Mouse (Mus musculus) G1E (cell line): Measurements from ENCODE around the gene Prlh. TPM values are rescaled to one million over a fixed set of nuclear protein-coding genes. Genes with fewer than 3 reads are reported as not detected.

Experiments used
- ATAC-seq: 2 replicates; pipeline ENCODE4 v1.8.0; 2016; ENCODE audit warnings: mild to moderate bottlenecking; ENCODE audit not compliant: insufficient number of reproducible peaks, poor library complexity, low FRiP score, severe bottlenecking; ENCODE audit errors: extremely low read depth
- DNase-seq: peaks from one replicate; pipeline ENCODE4 v3.0.0; 2012; ENCODE audit warnings: low spot score
- H3K27me3 ChIP-seq: 2 replicates; pipeline ENCODE4 v1.6.1; 2012; ENCODE audit warnings: mild to moderate bottlenecking, low read length, inconsistent platforms; ENCODE audit not compliant: insufficient read depth
- H3K36me3 ChIP-seq: replicated peaks from 2 replicates; pipeline ENCODE3; 2012; ENCODE audit warnings: mild to moderate bottlenecking, inconsistent platforms
- H3K4me1 ChIP-seq: 2 replicates; pipeline ENCODE4 v1.6.1; 2012; ENCODE audit warnings: low read depth, low read length, inconsistent platforms, mixed read lengths; ENCODE audit not compliant: insufficient read depth
- H3K4me3 ChIP-seq: 2 replicates; pipeline ENCODE4 v1.5.1; 2012; ENCODE audit warnings: low read depth, mild to moderate bottlenecking, inconsistent platforms, low read length, moderate library complexity, mixed read lengths
- H3K9me3 ChIP-seq: replicated peaks from 2 replicates; pipeline ENCODE4 v1.6.1; 2012; ENCODE audit warnings: inconsistent platforms
- CTCF ChIP-seq: IDR thresholded peaks from 2 replicates; pipeline ENCODE4 v1.5.1; 2012; ENCODE audit warnings: low read depth, low read length, inconsistent platforms, mixed read lengths
- GATA1 ChIP-seq: IDR thresholded peaks from 2 replicates; pipeline ENCODE4 v1.6.1; 2012; ENCODE audit warnings: borderline replicate concordance, low read length, inconsistent platforms, mixed read lengths
- GATA2 ChIP-seq: IDR thresholded peaks from 2 replicates; pipeline ENCODE4 v1.6.1; 2012; ENCODE audit warnings: low read depth, low read length, inconsistent platforms, borderline replicate concordance
- POLR2AphosphoS5 ChIP-seq: IDR thresholded peaks from 2 replicates; pipeline ENCODE4 v1.6.1; 2012; ENCODE audit warnings: low read depth, low read length, inconsistent platforms; ENCODE audit not compliant: insufficient replicate concordance
- TAL1 ChIP-seq: conservative IDR thresholded peaks from 2 replicates; pipeline ENCODE4 v1.6.1; 2012; ENCODE audit warnings: low read depth, low read length, inconsistent platforms, mixed read lengths
- polyA plus RNA-seq: library from polyadenylated mRNA; stranded (reverse); fragments of >175 nt; gene quantifications from 2 replicates; pipeline ENCODE4 v1.2.3, GENCODE M21; 2012
- total RNA-seq, 2 experiments: library from RNA; stranded (forward) in 1 of 2; stranded (reverse) in 1 of 2; fragments of 200-1000 nt in 1 of 2; fragments of >200 nt in 1 of 2; fragmentation: Nextera tagmentation in 1 of 2; gene quantifications; 2 replicates each; pipeline ENCODE4 v1.2.3; 2014 to 2017

Gene Prlh
- total and polyA plus RNA-seq, 3 experiments = not detected

DNA sequence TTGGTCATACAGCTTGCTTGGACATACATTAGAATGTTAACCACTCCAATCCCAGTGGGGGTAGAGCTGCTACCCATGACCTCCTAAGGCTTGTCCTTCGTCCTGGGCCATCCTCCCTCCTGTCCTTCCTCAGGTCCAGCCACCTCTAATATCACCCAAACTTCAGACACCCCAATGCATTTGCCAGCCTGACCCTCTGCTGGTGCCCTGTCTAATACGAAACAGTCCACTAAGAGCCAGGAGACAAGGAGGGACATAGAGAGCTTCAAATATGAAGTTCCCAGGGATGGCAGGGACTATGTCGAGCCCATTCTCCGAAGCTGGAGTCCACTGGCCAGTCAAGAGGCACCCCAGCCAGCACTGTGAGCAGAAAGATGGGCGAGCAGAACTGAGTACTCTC lies 44.7 kb downstream of the Prlh start:
- no peaks in the 10 kb centered on the region for H3K27me3 ChIP-seq
- no peak for ATAC-seq
- H3K4me1 ChIP-seq = no peaks in the 10 kb centered on the region
- H3K36me3 ChIP-seq = no peaks in the 10 kb centered on the region
- H3K4me3 ChIP-seq = no peak overlapping the region
- H3K9me3 ChIP-seq = peaks cover 65% of the 10 kb centered on the region
- no peak for TF ChIP-seq CTCF
- no peak for DNase-seq

DNA sequence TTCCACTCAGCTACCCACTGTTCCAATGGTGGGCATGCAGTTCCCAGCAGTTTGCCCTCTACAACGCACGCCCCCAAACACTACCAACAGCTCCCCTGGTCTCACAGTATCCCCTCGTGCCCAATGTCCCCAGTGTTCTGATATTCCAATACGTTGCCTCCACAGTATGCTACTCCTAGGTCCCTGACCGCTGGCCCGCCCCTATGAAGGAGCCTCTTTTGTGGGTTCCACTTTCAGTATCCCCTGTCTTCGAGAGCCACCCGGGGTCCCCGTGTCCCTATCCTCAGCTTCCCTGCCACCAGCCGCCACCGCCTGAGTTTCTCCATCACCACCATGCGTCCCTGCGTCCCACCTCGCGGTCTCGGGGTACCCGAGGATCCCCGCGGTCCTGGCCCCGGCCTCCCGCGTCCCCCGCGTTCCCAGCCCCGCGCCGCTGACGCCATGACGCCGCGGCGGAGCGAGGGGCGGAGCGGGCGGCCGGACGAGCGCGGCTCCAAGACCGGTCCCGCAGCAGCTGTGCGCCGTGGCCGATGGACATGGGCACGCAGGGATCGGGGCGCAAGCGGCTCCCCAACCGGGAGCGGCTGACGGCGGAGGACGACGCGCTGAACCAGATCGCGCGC lies 45.5 kb downstream of the Prlh start, which contains the start of gene Lrrfip1:
Gene Lrrfip1 (plus strand): TSS at position 470 of the 623 bp plus-strand sequence.
- DNase-seq (no peak), ATAC-seq (no peak)
- no peaks in the 10 kb centered on the region for H3K4me1 ChIP-seq
- H3K9me3 ChIP-seq = peaks cover 73% of the 10 kb centered on the region
- H3K27me3 ChIP-seq = no peaks in the 10 kb centered on the region
- peak within 1 kb of the TSS; percentile 40; the same call in 1 of the 2 replicates for H3K4me3 ChIP-seq
- no peaks in the 10 kb centered on the region for H3K36me3 ChIP-seq
- TF ChIP-seq TAL1 = no peak
- TF ChIP-seq GATA2 = no peak
- no peak for TF ChIP-seq CTCF

DNA sequence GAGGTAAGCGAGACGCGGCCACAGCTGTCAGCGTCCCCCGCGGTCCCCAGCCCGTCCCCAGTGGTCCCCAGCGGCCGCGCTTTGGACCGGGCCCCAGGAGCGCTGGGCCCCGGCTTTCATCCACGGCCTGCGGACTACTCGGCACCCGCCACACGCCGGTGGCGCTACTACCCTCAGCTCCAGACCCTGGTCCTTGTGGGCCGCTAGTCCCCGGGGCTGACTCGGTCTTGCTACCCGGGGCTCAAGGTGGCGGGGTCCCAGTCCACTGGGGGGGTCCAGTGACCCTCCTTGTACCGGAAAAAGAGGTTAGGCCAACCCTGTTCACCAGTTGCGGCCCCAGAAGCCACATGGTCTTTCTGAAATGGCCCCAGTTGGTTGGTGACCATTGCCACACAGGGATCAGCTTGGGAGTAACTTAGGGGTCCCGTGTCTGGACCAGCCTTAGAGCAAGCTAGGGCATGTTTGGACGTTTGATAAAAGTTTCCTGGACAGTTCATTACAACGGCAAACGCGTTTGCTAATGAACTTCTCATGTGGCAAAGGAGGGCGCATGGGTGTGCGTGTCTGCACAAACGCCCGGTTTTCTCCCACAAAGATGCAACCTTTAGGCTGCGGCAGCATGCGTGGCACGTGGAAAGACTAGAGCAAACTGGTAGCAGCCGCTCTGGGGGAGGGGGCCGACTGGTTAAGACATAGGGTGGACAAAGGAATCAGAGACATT lies 46.1 kb downstream of the Prlh start:
- Histone ChIP-seq H3K9me3 (peaks cover 79% of the 10 kb centered on the region), H3K4me3 (peak overlapping the region; percentile 40; the same call in 1 of the 2 replicates), H3K4me1 (no peaks in the 10 kb centered on the region), H3K27me3 (no peaks in the 10 kb centered on the region), H3K36me3 (no peaks in the 10 kb centered on the region)
- ATAC-seq (no peak), DNase-seq (no peak)
- TF ChIP-seq GATA1 (no peak), CTCF (no peak), TAL1 (no peak), POLR2AphosphoS5 (no peak), GATA2 (no peak)

DNA sequence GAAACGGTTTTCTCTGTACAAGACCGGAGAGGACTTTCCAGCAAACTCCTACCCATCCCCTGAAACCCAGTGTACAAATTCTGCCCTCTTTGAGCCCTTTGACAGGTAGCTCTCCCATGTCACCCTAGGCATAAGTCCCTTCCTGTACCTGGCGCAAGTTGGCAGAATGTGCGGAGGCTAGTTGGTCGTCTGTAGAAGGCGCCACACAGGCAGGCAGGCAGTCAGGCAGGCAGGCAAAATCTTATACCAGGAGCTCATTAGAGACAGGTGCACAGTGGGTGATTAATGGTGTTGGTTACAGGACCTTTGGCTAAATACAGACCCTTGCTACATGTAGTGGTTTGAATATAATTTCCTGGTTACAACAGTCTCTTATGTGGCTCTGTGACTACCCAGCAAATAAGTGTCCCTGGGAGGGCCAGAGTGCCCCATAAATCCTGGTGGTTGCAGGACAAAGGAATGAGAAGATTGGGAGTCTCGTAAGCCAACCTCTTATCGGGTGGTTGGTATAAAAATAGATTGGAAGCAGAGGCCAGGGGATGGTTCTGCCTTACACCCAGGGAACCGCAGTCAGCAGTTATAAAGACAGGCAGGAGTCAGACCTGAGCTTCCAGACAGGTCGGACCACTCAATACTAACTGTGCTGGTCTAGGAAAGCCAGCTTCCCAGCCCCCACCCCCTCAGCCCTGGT lies 47.1 kb downstream of the Prlh start:
- no peak for DNase-seq
- peaks cover 83% of the 10 kb centered on the region for H3K9me3 ChIP-seq
- TF ChIP-seq POLR2AphosphoS5 = no peak
- no peak for TF ChIP-seq GATA2
- no peak for TF ChIP-seq CTCF
- TF ChIP-seq GATA1 = no peak
- TF ChIP-seq TAL1 = no peak
- ATAC-seq = no peak
- no peaks in the 10 kb centered on the region for H3K4me1 ChIP-seq
- no peaks in the 10 kb centered on the region for H3K36me3 ChIP-seq
- H3K27me3 ChIP-seq = no peaks in the 10 kb centered on the region
- no peak overlapping the region for H3K4me3 ChIP-seq

DNA sequence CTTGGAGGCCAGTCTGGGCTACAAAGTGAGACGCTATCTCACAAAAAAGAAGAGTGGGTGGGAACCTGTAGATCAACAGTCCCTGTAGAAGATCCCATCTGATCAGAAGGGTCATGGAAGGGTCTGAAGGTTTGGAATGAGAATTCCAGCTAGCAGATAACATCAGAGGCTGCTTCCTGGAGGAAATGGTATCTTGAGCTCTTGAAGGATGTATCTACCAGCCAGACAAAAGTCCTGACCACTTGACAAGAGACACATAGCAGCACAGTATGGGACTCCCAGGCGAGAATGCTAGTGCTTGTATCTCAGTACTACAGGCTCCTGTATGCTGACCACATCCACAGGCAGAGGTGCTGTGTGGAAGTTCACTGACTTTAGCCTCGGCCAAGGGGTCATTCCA lies 48.2 kb downstream of the Prlh start:
- H3K4me3 ChIP-seq = no peak overlapping the region
- no peaks in the 10 kb centered on the region for H3K4me1 ChIP-seq
- ATAC-seq (no peak), DNase-seq (no peak)
- TF ChIP-seq POLR2AphosphoS5 (no peak), TAL1 (no peak), GATA2 (no peak), GATA1 (no peak), CTCF (no peak)
- no peaks in the 10 kb centered on the region for H3K27me3 ChIP-seq
- H3K36me3 ChIP-seq = no peaks in the 10 kb centered on the region
- peaks cover 80% of the 10 kb centered on the region for H3K9me3 ChIP-seq

DNA sequence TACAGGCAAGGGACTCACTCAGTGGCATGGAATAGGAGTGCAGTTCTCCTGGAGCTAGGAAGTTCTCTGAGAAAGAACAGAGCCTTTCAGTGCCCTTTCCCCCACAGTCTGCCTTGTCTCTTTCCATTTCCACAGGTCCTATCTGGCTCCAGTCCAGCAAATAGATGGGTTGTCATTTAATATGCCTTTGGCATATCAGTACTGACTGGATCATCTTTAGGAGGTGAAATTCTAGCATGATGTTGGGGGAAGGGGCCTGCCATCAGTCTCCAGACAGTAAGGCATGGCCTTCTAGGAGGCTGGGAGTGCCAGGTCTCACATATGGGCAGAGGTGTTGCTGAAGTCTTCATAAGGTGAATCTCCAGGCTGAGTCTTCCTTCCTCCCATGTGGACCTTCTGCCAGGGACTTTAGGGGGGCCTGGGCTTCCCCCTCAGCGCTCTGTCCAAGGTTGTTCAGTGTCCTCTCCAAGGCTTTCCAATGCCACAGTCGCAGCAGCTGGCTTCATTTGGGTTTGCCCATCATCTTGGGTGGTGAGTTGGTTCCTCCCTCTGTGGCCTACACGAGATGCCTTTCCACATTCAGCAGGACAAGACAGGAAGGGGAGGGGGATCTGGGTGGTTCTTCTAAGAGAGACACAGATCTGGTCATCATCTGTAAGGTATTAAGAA lies 49.1 kb downstream of the Prlh start:
- Histone ChIP-seq H3K27me3 (no peaks in the 10 kb centered on the region), H3K4me3 (no peak overlapping the region)
- no peak for ATAC-seq

More for the DNA sequence above, 49.1 kb downstream of the Prlh start:
- Histone ChIP-seq H3K4me1 (no peaks in the 10 kb centered on the region), H3K9me3 (peaks cover 76% of the 10 kb centered on the region), H3K36me3 (no peaks in the 10 kb centered on the region)
- no peak for DNase-seq
- no peak for TF ChIP-seq GATA1
- no peak for TF ChIP-seq GATA2
- no peak for TF ChIP-seq POLR2AphosphoS5
- TF ChIP-seq CTCF = no peak
